Mouse (Mus musculus): ENCODE data around the gene Filip1.

The Filip1 gene

GRCm38 (mm10) chr9:79825526-79825925 lies 187.1 kb downstream of the Filip1 start:
- no peak for DNase-seq (ENCODE audit: low spot score)

- DNase-seq (ENCODE audit: low spot score): no peak
Observed at GRCm38 (mm10) chr9:79823856-79824255, 188.8 kb downstream of the Filip1 start.

DNA sequence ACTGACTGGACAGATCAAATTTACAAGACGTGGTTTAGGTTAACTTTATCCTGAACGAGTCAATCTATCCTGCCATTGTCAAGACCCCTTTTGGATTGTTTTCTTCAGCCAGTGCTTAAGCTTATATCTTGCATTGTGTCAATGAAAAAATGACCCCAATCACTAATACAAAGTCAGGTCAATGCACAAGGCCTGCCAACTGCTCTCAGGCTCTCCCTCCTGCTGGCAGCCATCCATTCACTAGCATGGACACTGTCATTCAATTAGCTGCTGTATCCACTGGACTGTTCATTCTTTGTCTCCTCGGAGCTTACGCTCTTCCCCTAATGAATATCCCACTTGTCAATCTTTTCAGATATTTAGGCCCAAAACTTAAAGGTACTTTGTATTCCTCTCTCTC lies 189.2 kb downstream of the Filip1 start:
- no peak for DNase-seq (ENCODE audit: low spot score)

GRCm38 (mm10) chr9:79816464-79816863 lies 196.2 kb downstream of the Filip1 start:
- DNase-seq (ENCODE audit: low spot score): no peak

DNA sequence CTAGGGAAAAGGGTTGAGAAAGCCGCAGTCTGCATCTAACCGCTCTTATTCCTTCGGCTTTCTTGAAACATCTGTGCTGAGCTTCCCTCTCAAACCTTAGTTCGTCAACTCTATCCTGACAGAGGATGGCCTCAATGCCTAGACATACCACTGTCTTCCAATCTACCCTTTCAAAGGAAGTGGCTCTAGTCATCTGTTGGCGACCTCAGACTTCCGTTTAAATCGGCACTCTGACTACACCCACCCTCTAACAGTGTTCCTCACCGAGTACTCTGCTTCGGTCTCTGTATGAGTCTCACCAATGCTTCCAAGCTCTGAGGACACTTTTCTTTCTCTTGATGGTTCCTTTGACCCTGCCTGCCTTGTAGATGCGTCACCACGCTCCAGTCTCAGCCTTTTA lies 196.6 kb downstream of the Filip1 start:
- no peak for DNase-seq (ENCODE audit: low spot score)

GRCm38 (mm10) chr9:79814592-79814991 lies 198.1 kb downstream of the Filip1 start:
- no peak for DNase-seq (ENCODE audit: low spot score)

GRCm38 (mm10) chr9:79810969-79811902 lies 201.4 kb downstream of the Filip1 start:
- no peak for DNase-seq (ENCODE audit: low spot score)

- no peak for DNase-seq (ENCODE audit: low spot score)
Observed at GRCm38 (mm10) chr9:79810534-79810933, 202.1 kb downstream of the Filip1 start.

GRCm38 (mm10) chr9:79809411-79809810 lies 203.2 kb downstream of the Filip1 start:
- no peak for DNase-seq (ENCODE audit: low spot score)

- DNase-seq (ENCODE audit: low spot score): no peak
Observed at GRCm38 (mm10) chr9:79807178-79807577, 205.5 kb downstream of the Filip1 start.

GRCm38 (mm10) chr9:79806317-79807075 lies 206.2 kb downstream of the Filip1 start:
- DNase-seq (ENCODE audit: low spot score): no peak

DNA sequence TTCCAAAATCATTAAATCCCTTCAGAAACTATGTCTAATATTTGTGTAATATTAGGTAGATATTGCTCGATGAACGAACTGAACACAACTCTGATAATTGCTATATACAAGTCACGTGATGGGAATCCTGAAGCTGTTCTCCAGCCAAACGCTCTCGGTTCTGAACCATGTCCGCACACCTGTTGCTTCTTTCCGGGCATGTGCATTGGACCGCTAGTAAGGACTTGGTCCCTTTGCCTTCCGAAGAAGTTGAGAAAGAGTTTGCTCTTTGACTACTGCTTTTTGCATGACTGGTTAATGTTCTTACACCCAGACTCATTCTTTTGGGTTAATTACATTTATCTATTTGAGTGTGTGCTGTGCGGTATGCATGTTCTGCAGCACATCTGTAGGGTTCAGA lies 207.2 kb downstream of the Filip1 start:
- no peak for DNase-seq (ENCODE audit: low spot score)

GRCm38 (mm10) chr9:79796461-79797135 lies 216.1 kb downstream of the Filip1 start:
- no peak for DNase-seq (ENCODE audit: low spot score)

- DNase-seq (ENCODE audit: low spot score): no peak
Observed at GRCm38 (mm10) chr9:79795076-79795475, 217.6 kb downstream of the Filip1 start.

DNA sequence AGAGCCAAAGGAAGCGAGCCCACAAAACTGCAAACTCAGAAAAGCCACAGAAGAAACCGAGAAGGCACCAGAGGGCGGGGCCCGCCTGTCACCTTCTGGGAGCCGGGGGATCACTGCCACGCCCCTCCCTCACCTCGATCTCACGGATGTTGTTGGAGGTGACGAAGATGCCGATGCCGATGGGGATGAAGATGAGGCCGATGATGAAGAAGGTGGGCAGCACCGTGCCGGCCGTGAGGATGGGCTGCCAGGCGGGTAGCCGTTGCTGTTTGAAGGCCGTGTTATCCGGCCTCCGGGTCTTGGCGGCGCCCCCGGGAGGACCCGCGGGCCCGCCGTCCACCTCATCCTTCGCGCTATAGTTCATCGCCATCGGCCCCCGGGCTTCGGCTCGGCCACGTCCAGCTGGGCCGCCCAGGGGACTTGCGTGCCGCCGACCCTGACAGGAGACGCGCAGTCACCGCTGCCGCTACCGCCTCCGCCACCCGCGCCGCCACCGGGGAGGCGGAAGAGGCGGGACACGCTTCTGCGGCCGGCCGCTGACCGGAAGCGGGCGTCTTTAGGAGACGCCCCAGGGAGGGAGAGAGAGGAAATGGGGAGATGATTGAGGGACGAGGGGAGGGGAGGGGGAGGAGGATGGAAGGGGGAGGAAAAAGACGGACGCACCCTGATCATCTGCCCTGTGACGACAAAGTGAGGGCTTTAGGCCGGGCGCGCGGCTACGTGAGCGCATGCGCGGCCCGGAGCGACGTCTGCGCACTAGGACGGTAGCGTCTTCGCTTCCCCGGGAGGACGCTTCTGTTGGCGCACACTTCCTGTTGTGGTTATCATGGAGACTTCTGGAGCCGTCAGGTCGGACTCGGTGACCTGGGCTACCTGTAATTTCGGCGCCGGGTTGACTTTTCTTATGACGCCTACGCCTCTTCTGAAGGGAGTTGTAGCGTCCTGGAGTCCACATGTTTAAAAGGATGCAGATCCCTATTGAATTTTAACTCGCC lies 219.5 kb downstream of the Filip1 start, which contains the start of gene Tmem30a:
Gene Tmem30a, minus strand, starts transcription at position 667 of the 995 bp plus-strand sequence.
- DNase-seq (ENCODE audit: low spot score): peak; percentile 94

DNA sequence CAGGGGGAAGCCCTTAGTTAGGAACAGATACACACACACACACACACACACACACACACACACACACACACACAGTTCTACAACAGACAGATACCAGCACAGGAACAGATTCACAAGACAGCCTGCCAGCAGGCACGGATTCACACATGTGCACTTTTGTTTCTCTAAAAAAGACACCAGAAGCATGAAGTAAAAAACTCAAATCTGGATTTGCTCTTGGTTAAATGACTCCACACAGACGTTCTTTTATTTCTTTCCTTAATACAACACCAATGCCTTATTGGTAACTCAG lies 226.9 kb downstream of the Filip1 start:
- DNase-seq (ENCODE audit: low spot score): no peak

DNA sequence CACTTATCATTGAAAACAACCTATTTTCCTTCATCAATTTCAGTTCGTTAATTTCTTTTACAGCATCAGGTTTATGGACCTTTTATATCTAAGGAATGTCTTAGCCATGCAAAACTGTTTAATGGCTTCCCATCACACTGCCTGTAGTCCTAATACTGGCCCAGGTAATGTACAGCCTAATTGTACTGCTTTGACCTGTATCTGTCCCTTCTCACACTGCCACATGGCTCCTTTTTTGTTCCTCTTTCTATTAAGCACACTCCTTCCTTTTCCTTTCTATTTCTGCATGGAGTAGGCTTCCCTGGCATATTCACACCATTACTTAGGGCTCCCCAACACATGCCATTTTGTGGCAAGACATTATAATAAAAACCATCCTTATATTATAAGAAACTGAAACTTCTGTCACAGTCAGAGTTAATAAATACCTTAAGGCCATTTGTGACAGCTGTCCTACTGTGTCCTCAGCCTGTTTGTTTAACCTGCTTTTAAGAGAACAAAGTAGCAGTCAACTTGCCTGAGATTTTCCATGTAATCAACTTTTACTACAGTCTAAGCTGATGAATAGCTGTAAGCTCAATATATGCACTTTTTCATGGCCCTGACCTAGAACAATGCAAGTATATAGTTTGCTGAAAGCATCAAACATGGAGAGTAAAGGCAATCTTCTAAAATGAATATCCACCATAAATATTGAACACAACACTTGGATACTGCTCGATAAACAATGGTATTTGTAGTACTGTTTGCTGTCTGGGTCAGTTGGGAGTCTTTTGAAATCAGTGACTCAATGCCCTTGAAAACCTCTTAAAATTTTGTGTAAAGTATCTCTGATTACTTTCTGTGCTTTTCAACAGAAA lies 227.5 kb downstream of the Filip1 start:
- no peak for DNase-seq (ENCODE audit: low spot score)

- no peak for DNase-seq (ENCODE audit: low spot score)
Observed at GRCm38 (mm10) chr9:79784439-79784838, 228.2 kb downstream of the Filip1 start.

DNA sequence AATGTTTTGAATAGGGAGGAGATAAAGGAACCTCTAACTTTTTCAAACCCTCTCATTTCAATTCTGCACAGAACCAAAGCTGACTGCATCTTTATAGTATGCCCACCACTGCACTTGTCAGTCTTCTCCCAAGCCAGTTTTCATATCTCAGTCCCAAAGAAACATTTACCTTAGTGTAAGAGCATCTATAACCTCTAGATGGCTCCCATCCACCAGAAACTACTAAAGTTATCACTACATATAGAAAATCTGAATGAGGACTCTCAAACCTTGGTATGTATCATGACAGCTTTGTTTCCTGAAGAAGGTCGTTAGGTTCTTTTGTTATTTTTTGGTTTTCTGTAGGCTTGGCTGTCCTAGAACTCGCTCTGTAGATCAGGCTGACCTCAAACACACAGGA lies 233.3 kb downstream of the Filip1 start:
- DNase-seq (ENCODE audit: low spot score): no peak

- DNase-seq (ENCODE audit: low spot score): no peak
Observed at GRCm38 (mm10) chr9:79766991-79767545, 245.6 kb downstream of the Filip1 start.
